Mouse (Mus musculus) embryo, embryonic 10 days (tissue): ENCODE data around the gene Clic3.

Source experiments
- DNase-seq: peaks from one replicate; pipeline ENCODE4 v3.0.0-alpha.2; 2015; ENCODE audit warnings: low spot score

The Clic3 gene

GRCm38 (mm10) chr2:25480541-25480940 lies 23.9 kb downstream of the Clic3 start:
- no peak for DNase-seq

DNA sequence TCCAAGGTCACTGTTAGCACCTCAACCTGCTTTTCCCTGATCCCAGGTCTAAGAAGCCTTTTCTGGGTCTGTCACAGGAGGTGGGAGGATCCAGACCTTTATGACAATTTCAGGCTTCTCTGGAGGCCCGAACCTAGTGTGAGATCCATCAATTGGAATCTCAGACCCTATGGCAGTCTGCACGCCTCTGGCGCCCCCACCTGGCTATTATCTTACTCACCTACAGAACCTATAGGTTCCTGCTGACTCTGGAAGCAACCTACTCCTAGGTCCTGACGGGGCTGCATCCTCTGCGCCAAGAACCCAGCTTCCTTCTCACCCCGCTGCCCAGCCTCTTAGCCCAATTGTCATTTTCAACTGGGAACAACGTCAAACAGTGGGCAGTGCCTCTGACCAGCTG lies 26.3 kb downstream of the Clic3 start:
- DNase-seq, result peak; percentile 46

- no peak for DNase-seq
Observed at GRCm38 (mm10) chr2:25484901-25485647, 28.4 kb downstream of the Clic3 start.

DNA sequence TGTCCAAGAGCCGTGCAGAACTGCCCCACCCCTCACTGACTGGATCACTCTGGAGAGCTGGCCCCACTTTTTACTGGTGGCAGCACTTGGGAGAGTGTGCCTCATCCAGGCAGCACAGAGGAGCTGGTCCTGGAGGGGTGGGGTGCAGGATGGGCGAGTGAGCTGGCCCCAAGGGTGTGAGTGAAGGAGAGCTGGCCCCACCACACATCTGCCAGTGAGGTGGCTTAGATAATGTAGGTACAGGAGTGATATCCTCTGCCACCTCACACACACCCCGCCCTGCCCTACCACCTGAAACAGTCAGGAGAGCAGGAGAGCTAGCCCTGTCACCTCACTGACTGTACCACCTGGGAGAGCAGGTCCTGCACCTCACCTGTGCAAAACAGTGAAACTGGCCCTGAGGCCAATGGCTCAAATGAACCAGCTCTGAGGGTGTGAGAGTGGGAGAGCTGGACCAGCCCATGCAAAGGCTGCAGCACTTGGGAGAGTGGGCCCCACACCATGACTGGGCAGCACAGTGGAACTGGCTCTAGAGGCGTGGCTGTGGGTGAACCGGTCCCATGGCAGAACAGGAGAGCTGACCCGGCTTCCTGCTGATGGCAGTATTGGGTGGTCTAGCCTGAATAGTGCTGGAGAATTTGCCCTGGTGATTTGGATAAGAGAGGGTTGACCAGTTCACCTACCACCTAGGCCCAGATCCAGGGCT lies 31.5 kb downstream of the Clic3 start:
- no peak for DNase-seq

GRCm38 (mm10) chr2:25488671-25489068 lies 32.0 kb downstream of the Clic3 start:
- no peak for DNase-seq

- DNase-seq, result no peak
Observed at GRCm38 (mm10) chr2:25492988-25493387, 36.4 kb downstream of the Clic3 start.

GRCm38 (mm10) chr2:25493476-25493961 lies 36.9 kb downstream of the Clic3 start, which contains the start of gene Lcn12:
TSS of gene Lcn12 (minus strand) at chr2:25493911.
- DNase-seq, result no peak

- DNase-seq, result peak; percentile 65
Observed at GRCm38 (mm10) chr2:25496462-25496861, 39.8 kb downstream of the Clic3 start.

DNA sequence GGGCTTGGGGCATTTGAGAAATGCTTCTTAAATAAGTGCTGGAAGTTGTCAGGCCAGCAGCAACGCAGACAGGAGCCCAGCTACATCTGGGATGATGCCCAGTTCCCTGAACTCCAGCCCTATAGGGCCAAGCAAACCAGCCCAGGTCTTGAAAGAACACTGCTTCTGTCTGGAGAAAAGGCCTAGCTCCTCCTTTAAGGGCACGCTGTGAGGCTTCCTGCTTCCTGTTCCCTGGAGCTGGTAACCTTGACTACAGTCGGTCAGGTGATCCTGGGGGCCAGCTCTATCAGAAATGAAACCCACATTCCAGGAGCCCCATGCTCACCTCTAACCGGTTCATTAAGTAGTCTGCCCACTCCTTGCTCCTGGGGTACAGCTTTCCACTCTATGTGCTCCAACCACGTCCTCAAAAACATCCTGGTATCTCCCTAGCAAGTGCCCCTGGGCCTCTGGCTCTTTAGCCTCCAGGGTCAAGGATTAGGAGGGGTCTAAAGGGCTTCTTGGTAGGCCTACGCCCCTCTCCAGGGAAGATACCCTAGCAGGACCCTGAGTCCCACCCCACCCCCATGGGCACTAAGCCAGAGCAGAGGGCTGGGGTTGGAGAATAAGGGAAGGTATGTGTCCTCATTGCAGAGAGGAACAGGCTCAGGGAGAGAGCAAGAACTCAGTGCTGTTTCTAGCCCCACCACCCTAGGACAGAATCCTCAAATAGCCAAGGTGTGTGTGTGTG lies 41.4 kb downstream of the Clic3 start:
- no peak for DNase-seq

- no peak for DNase-seq
Observed at GRCm38 (mm10) chr2:25498622-25499478, 42.2 kb downstream of the Clic3 start.

GRCm38 (mm10) chr2:25500071-25500575 lies 43.5 kb downstream of the Clic3 start:
- DNase-seq, result no peak

GRCm38 (mm10) chr2:25500576-25501405 lies 44.2 kb downstream of the Clic3 start, which contains the start of gene Fbxw5:
TSS of gene Fbxw5 (plus strand) at chr2:25500750.
- DNase-seq, result peak; percentile 94

- DNase-seq, result no peak
Observed at GRCm38 (mm10) chr2:25501593-25502486, 45.2 kb downstream of the Clic3 start, which contains the start of gene C8g. TSS of gene C8g (minus strand) at chr2:25501719.

DNA sequence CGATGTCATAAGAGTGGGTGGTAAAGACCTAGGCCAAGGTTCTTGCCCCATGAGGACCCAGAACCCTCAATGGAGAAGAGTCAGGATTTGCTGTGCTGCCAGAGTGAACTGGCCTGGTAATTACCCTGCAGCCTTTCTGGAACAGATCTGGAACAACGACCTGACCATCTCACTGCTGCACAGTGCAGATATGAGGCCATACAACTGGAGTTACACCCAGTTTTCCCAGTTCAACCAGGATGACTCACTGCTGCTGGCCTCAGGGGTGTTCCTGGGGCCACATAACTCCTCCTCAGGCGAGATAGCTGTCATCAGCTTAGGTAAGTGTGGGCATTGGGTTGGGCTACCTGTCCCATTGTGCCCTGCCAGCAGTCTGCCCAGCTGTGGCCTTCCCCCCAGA lies 46.1 kb downstream of the Clic3 start:
- no peak for DNase-seq

DNA sequence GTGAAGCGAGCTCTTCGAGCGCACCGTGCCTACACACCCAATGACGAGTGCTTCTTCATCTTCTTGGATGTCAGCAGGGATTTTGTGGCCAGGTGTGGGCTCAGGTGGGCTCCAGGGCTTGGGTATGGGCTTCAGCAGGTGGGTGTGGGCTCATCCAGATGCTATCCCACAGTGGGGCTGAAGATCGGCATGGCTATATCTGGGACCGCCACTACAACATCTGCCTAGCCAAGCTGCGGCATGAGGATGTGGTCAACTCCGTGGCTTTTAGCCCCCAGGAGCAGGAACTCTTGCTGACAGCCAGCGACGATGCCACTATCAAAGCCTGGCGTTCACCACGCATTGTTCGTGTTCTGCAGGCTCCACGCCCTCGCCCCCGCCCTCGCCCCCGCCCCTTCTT lies 47.9 kb downstream of the Clic3 start:
- no peak for DNase-seq

- DNase-seq, result no peak
Observed at GRCm38 (mm10) chr2:25505000-25505399, 48.4 kb downstream of the Clic3 start.

DNA sequence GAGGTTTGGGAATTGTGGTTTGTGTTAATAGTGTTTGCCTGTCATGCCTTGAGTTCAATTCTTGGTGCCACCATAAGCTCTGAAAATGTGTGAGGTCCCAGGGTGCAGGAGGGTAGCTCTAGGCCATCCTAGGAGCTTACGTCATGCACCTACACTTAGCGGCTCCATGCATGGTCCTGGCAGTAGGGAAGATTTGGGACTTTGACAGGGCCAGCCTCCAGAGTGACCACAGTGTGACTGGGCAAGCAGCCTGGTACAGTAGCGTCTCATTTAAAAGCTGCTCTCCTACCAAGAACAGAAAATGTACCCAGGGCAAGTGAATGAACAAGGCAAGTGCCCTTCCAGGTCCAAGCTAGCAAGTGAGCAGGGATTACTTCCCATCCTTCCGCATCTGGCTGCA lies 49.2 kb downstream of the Clic3 start:
- no peak for DNase-seq

DNA sequence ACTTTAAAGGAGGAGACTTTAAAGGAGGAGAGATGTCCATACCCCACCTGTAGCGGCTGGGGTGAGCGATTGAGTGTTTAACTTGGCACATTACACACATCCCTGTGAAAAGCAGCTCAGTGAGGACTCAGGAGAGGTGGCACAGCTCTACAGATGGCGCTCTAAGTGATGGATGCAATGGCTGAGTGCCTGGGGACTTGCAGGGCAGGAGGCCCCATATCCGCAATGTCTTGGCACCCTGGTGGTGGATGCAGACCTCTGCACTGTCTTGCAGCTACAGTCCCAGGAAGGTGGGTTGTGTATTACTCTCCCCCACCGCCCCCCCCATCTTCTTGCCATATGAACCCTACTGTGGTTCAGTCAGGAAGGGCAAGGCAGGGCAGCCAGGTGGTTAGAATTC lies 50.3 kb downstream of the Clic3 start:
- DNase-seq, result peak; percentile 41
